ENCODE assay signal across 30 mouse cellular contexts in genomic region chr15:72359636-72360035, GRCm38 (mm10).
A peak's percentile ranks its signal among the peaks of the same experiment; 100 is the strongest.
DNase-seq lines count a peak whose midpoint lies in the region; ATAC-seq and TF ChIP-seq lines count a peak whose summit lies in the region.
"Had no signal": no experiment of that assay in that cellular context is flagged by ENCODE, and none has a peak within 500 bp of the region (broad histone marks: within the 10 kb centered on the region; RNA-seq: fewer than 3 reads in every experiment).

No protein-coding gene starts in this region.

- no peak overlapping the region for H3K4me3 ChIP-seq in left cerebral cortex, adult 2 months
- H3K4me3 ChIP-seq: embryonic facial prominence, embryonic 12.5 days; heart, embryonic 10.5 days; heart, embryonic 15.5 days; limb, embryonic 13.5 days; lung, embryonic 15.5 days; midbrain, embryonic 10.5 days; midbrain, embryonic 15.5 days; neural tube, embryonic 15.5 days had no signal

- DNase-seq in cerebellum, adult 11 months = peak; percentile 28
- no peak for DNase-seq in frontal cortex, postnatal 14 days (ENCODE audit: low spot score in 2 of 2)
- DNase-seq in left cerebral cortex, adult 2 months (ENCODE audit: extremely low spot score in 1 of 2, low spot score in 2 of 2) = peak in 1 of 2 experiments; percentile 9
- no peak for DNase-seq in left cerebral cortex, adult 11 months (ENCODE audit: low spot score)
- no peak for DNase-seq in heart, postnatal 14 days
- DNase-seq in ovary, postnatal 36 days (ENCODE audit: low spot score) = no peak
- DNase-seq: adrenal gland, adult 2 months; adrenal gland, postnatal 36 days; embryo, embryonic 11 days; gastrocnemius, postnatal 25 days; heart, adult 11 months; heart, postnatal 36 days; kidney, adult 9 months; kidney, postnatal 10 days; right cerebral cortex, postnatal 4 days; thymus, adult 18-20 months; thymus, postnatal 25 days had no signal

- no peak for ATAC-seq in cerebellum, adult (ENCODE audit: insufficient number of reproducible peaks, low FRiP score, low TSS enrichment)
- peak; percentile 7; the same call in 1 of the 2 replicates for ATAC-seq in frontal cortex, adult (ENCODE audit: low TSS enrichment)
- ATAC-seq: activated CD4-positive, CD25-positive, alpha-beta regulatory T cell, adult 4 months; intestine, postnatal 0 days had no signal

- TF ChIP-seq CTCF in left cerebral cortex, adult 2 months (IDR thresholded peaks at IDR 0.05) = no peak

- intact Hi-C loops in left cerebral cortex, adult 2 months (cut with DNase I) = no loop called here
- intact Hi-C loops in heart, postnatal 14 days (cut with DNase I) = no loop called here

- H3K27ac ChIP-seq in left cerebral cortex, adult 2 months = peak overlapping the region; percentile 59; the same call in 1 of the 2 replicates
- H3K27ac ChIP-seq: embryonic facial prominence, embryonic 12.5 days; heart, embryonic 10.5 days; heart, embryonic 15.5 days; limb, embryonic 13.5 days; lung, embryonic 15.5 days; midbrain, embryonic 10.5 days; midbrain, embryonic 15.5 days; neural tube, embryonic 15.5 days; stomach, postnatal 0 days had no signal
